Mouse (Mus musculus): ENCODE measurements at regions not wholly inside any gene's neighbourhood (a gene's known extent, or its start where the extent isn't known, plus 50 kb on each side); places are given as distances from the start of the nearest gene placed in this dataset.

DNA sequence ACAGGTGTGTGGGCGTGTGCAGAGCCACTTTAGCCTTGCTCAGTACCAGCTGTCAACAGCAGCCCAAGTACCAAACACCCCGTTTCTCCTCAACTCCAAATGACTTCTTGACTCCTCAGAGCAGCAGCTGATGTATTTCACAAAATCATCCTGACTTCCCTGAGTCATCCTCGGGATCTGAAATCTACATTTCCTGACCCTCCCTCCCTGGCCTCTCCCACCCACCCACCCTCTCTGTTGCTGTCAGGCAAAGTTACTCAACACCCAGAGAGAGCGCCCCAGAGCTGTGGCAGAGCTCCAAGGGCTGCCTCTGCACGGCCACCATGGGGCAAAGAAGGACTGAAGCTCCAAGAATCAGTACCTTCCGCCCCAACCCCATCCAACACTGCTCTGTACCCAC lies 83.5 kb upstream of the Cyp1b1 start:
- DNase-seq (ENCODE audit: low read depth in 2 of 2, low spot score in 2 of 2) = no peak

DNA sequence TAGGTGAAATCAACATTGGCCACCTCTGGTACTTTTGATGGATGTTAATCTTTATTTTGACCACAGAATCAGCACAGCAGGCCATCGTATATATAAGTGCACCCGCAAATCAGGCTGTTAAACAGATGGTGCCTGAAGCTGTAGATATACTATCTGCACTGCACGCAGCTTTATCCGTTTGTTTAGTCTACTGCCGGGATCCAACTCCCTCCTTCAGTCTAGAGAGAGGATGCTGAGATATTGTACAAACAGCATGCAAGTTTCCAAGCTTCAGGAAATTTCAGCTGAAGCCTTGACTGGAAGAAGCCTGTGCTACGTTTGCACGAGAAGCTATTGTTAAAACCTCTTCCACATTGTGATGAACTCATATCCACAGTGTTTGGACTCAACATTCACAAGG lies 75.3 kb upstream of the Cyp1b1 start:
- DNase-seq (ENCODE audit: low read depth in 2 of 2, low spot score in 2 of 2) = no peak

DNA sequence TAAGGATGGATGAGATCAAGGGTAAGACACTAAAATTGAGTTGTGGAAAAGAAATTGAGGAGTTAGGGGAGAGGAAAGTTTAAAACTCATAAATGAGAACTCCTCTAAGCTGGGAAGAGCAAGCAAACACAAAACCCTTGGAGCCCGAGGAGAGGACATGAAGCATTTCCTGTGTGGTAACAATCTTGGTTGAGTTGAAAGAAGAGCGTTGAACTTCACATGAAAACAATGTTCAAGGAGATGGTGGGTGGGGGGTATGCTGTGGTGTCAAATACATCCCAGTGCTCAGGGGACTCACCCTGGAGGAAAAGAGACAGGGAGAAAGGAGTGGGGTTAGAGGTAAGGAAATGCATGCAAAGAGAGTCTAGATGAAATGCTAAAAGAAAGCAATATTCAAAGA lies 72.3 kb upstream of the Cyp1b1 start:
- peak in 1 of 2 experiments; percentile 20 for DNase-seq (ENCODE audit: low read depth in 2 of 2, low spot score in 2 of 2)

DNA sequence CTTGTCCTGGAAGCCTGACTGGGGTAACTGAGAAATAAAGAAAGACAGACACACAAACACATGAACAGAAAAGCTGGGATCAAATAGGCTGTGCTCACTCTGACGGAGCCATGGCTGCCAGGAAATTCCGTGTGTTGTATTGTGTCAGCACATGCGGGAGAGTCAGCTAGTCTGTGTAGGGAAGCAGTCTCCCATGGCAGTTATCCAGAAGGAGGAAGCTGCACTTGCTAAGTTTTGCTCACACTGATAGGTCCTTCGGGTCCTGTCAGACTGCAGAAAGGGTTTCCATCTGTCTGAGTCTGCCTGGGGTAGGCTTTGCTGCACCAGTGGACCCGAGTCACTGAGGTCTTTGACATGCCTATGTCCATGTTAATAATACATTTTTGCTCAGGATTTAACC lies 71.8 kb upstream of the Cyp1b1 start:
- no peak for DNase-seq (ENCODE audit: low read depth in 2 of 2, low spot score in 2 of 2)

DNA sequence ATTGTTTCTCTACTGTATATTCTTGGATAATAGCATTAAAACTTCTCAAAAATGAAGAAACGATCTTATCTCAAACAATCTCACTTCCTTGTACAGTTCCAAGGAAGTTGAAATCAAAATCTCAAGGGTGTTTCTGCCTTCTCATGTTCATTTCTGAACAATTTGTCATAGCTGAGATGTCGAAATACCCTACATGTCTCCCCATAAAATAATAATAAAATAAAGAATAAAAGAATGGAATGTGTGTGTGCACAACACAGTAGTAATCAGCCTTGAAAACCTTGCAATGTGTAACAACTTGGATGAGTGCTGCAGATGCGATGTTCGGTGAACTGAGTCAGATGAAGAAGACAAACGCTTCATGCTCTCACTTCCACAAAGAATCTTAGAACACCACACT lies 71.4 kb upstream of the Cyp1b1 start:
- no peak for DNase-seq (ENCODE audit: low read depth in 2 of 2, low spot score in 2 of 2)

DNA sequence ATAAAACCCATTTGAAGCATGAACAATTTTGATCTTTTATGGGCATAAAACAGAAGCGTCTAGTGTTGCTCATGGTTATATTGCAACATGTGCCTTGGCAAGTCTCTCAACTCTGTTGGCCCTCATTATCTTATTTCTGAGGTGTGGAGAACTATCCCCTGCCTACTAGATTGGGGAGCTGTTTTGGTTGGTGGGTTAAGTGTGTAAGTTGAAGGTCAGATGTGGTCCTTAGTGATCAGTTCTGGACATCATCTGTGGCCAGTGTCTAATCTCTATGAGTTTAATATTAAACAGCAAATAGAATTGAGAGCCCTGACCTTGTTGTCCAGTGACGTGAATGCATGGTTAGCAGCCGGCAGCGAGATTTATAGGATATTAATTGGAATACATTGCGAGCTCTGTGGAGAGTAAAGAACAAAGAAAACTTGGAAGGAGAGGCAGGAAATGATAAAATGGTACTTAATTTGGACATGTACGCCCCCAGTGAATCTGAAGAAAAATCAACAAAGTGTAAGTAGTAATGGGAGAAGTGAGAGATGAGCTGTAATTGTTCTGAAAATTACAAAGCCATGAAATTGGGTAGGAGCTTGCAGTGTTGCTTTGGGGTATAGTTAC lies 69.5 kb upstream of the Cyp1b1 start:
- DNase-seq (ENCODE audit: low read depth in 2 of 2, low spot score in 2 of 2) = no peak

DNA sequence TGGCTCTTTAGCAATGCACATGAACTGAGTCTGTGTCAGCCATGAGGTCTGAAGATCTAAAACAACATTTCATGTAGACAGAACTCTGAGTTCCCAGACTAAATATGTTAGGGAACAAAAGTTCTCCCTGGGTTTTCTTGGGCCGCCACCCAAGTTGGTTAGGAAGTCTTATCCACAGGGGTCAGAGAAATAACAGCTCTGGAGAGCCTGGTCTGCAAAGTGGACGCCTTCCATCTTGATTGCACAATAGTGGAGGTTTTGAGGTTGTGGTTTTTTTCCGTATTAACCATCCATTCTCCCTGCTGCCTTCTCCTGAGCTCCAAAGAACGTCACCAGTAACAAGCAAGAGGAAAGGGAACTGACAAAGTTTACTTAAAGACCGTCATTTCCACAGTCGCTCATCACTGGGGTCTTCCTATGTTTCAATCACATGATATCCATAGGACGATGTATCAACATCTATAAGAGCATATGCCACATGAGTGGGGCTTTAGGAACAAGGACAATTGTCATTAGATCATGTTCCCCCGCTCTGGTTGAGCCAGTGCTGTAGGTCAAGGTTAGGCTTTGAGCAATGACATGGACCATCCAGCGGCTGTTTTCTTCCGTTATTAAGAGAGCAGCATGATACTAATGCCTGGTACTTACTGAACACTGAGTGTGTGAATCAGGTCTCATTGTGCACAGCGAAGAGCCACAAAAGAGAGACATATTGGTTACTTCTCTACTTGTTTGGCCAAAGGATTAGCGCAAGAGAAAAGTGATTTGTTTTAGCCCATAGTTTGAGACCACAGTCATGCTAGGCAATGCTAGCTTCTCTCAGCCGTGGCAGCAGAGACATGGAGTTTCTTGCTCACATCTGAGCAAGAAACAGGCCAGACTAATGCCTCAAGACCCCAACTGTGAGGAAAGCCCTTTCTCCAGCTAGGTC lies 67.1 kb upstream of the Cyp1b1 start:
- DNase-seq (ENCODE audit: low read depth in 2 of 2, low spot score in 2 of 2) = no peak

DNA sequence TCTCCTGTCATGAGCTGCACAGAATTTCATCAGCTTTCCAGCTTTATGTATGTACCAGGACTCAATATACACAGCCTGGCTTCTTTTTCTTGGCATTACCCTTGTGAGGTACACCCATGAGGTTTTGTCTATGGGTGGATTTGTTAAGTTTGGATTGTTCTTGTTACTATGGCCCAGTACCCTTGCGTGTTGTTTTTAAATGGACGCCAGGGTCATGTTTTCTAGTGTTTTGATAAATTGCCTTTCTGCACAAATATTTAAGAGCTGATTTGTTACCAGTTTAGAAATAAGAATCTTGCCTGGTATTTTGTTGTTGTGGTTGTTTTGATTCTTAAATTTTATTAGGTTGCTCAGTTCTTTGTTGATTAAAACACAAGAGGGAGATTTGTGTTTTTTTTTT lies 66.4 kb upstream of the Cyp1b1 start:
- DNase-seq (ENCODE audit: low read depth in 2 of 2, low spot score in 2 of 2) = no peak

DNA sequence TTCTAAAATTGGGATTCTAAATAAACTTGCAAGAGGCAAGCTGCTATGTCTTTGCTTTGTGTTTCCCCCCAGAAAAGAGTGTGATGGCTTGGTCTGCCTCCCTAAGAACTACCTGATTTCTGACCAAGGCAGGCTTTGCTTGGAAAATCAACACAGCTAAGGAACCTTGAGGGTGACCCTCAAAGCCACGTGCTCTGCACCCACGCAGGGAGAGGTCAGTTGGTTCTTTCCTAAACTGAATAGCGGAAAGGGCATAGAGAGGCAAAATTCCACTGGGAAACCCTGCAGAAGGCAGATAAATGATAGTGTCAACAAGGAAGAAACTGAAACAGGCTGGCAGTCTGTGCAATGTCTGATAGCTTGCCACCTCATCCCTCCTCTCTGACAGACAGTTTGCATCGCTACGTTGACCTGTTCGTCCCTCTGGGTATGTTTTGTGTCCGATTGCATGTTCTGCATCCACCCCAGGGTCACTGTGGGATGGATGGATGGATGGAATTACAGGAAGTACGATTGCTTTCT lies 63.1 kb upstream of the Cyp1b1 start:
- no peak for DNase-seq (ENCODE audit: low read depth in 2 of 2, low spot score in 2 of 2)

DNA sequence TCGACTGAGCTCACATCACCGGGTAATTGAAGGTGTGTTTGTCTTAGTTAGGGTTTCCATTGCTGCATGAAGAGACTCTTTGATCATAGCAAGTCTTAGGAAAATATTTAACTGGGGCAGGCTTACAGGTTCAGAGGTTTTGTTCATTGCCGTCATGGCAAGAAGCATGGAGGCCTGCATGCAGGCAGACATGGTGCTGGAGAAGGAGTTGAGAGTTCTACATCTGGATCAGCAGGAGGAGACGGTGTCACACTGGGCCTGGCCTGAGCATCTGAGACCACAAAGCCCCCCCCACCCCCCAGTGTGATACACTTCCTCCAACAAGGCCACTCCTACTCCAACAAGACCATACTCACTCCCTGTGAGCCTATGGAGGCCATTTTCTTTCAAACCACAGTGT lies 61.3 kb upstream of the Cyp1b1 start:
- DNase-seq (ENCODE audit: low read depth in 2 of 2, low spot score in 2 of 2) = no peak

DNA sequence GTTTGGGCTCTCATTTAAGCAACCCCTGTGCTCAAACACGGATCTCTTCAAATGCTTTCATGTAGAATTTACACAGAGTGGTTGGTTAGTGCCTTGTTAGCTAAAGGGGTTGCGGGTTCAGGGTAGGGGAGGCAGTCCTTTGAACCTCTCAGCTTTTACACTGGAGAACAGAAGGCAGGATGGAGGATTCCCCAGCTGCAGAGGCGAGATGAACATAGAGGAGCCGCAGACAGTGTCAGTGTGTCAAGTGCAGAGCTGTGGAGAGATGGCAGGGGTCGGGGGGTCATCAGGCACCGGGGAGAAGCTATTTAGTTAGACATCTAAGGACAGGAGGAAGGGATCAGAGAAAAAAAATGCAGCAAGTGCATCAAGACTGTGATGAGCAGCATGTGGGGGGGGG lies 60.4 kb upstream of the Cyp1b1 start:
- DNase-seq (ENCODE audit: low read depth in 2 of 2, low spot score in 2 of 2) = no peak

DNA sequence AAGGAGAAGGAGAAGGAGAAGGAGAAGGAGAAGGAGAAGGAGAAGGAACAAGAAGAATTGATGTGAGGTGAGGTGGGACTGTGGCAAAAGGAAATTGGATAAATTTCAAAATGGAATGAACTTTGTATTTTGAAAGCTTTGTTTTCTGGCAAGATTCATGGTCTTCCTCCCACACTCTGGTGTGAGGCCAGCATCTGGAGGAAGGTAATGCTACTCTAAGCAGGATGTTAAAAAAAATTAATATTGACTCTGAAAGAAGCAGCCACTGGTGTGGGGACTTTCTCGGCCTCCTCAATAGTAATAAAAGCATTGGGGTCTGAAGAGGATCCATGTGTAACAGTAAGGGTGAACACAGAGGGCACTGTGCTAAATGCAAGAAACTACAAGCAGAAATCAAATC lies 59.4 kb upstream of the Cyp1b1 start:
- DNase-seq (ENCODE audit: low read depth in 2 of 2, low spot score in 2 of 2) = no peak

DNA sequence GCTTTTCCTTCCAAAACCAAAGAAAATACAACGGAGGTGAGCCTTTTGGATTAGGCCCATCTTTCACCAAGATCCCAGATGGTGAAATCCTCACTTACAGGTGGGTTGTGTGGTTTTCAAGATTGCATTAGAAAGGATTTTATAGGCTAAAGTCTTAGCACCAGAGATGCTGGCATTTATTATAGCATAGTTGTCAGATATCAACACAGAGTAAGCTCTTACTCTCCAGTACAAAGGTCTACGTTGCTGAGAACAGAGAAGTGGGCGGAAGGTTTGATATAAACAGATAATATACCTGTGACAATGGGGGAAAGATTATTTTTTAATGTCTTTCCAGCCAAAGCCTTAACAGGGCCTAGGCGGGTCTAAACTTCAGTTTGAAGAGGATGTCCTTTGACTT lies 57.4 kb upstream of the Cyp1b1 start:
- no peak for DNase-seq (ENCODE audit: low read depth in 2 of 2, low spot score in 2 of 2)

DNA sequence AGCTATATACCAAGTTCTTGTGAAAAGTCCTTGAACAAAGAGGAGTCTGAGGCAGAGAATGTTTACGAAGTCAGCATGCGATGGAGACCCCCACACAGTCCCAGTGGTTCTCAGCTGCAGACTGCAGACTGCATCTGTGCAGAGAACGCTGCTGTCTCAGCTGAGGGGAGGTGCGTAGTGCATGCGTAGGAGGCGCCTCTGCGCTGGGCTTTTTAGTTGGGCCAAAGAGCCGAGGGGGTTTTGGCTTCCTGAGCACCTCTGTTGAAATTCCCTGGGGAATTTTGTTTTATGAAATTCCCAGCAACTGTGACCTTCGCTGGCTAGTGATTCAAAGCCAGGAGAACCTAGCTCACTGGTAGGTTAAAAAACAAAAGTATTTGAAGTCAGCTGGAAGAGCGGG lies 56.9 kb upstream of the Cyp1b1 start:
- DNase-seq (ENCODE audit: low read depth in 2 of 2, low spot score in 2 of 2) = no peak

DNA sequence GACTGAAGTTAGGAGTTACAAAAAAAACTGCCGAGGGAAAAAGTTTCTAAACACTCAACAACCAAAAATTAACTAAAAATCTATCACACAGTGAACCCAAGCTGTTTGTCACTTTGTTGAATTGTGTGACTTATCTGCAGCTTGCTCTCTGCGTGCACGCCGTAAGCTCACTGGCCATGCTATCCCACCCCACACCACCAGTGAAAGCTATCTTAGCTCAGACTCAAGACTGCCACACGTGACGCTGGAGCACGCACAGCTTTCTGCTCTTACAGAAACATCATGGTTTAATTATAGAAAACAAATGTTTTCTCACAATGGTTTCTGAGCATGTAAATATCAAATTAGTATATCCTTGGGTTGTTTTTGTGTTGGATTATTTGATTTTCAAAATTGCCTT lies 56.0 kb upstream of the Cyp1b1 start:
- no peak for DNase-seq (ENCODE audit: low read depth in 2 of 2, low spot score in 2 of 2)

DNA sequence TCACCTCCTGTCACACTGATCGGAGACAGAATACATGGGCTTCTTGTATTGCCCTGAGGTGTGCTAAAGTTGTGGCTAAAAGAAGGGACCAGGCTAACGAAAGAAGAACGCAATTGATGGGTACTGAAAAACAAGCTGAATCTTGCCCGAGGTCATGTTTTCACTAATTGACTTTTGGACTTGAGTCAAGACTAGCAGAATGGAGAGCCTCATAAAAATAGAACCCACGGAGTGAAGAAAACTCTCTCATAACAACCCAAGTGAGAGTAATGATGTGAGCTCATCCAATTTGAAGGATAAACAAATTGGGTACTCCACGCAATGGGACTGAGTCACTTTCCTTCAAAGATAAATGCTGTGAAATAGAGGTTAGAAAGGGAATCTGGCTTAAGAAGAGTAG lies 55.0 kb upstream of the Cyp1b1 start:
- DNase-seq (ENCODE audit: low read depth in 2 of 2, low spot score in 2 of 2) = no peak

DNA sequence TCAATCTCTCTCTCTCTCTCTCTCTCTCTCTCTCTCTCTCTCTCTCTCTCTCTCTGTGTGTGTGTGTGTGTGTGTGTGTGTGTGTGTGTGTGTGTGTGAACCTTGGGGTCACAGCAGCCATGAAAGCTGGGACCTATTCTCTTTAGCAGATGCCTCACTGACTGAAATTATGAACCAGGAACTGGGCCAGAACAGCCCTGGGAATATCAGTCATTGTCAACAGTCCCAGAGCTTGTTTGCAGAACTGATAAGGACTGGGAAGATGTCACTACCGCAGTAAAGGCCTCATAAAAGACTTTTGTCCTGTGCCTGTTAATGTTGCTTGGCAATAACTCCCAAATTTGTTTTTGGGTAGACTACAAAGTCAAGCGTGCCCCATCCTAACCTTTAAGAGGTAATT lies 53.2 kb upstream of the Cyp1b1 start:
- no peak for DNase-seq (ENCODE audit: low read depth in 2 of 2, low spot score in 2 of 2)

DNA sequence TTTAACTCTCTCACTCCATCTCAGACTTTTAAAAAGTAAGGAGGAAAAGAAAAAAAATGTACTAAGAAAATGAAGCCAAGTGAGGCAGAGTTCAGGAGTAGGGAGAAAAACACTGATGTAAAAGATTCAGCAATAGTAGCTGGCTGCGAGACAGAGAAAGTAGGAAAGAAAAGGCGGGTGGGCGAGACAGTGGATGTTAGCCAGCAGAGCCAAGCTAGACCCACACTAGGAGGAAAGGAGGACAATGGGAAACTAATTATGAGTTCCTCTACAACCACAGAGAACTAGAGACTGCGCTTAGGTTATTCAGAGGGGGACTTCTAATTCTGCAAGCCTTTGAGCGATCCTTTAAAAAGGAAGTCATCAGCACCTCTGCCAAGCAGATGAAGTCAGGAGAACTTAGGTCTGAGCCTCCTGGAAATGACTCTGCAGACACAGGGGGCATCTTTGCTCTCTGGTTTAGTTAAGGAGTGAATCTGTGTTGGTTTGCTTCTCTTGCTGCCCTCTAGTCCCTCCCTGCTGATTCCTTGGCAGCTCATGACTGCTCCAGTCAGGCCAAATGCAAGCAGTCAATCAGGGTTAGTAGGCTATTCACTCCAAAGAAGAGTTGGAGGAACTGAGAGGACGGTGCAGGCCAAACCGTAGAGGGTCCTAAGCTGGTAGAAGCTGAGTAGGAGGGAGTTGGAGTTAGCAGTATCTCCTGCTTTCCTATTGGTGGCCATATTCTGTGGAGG lies 50.4 kb upstream of the Cyp1b1 start:
- no peak for DNase-seq (ENCODE audit: low read depth in 2 of 2, low spot score in 2 of 2)

Data from CD8-positive naive resting alpha-beta T cell, adult 2 months (primary cell).